Mouse (Mus musculus) duodenum, adult 2 months (tissue): ENCODE results near the gene Spin2e. TPM values are rescaled to one million over a fixed set of nuclear protein-coding genes. Genes with fewer than 3 reads are reported as not detected.

ENCODE experiments used
- polyA plus RNA-seq: library from polyadenylated mRNA; depleted of rRNA; stranded (reverse); fragments of >200 nt; gene quantifications from 2 replicates; pipeline ENCODE4 v1.2.3, GENCODE M21; 2012; ENCODE audit warnings: low replicate concordance; rRNA removed

Spin2e gene
- polyA plus RNA-seq, result not detected in 2 replicates

GRCm38 (mm10) chrX:31618820-31619219 is at the start of gene Spin2e:
Gene Spin2e (minus strand): TSS chrX:31618920.

GRCm38 (mm10) chrX:31574183-31574582 is 44.5 kb downstream of the Spin2e start, which contains the start of gene Gm21883:
Gene Gm21883 (minus strand): TSS chrX:31574283.

Other genes starting within 250 kb of the Spin2e start
- not detected in 2 replicates for gene Btbd35f19, start 235.0 kb downstream of the Spin2e start, polyA plus RNA-seq
- gene Gm21883, start 44.6 kb downstream of the Spin2e start, polyA plus RNA-seq, result not detected in 2 replicates
- gene Btbd35f25, start 98.2 kb upstream of the Spin2e start, polyA plus RNA-seq, result not detected in 2 replicates